Mouse (Mus musculus) heart, embryonic 16.5 days (tissue): Measurements from ENCODE around the gene Pih1d1. TPM values are rescaled to one million over a fixed set of nuclear protein-coding genes. Genes with fewer than 3 reads are reported as not detected.
"Not testable (repeated sequence)": the region's sequence is repeated elsewhere in the genome, so short reads cannot be mapped to it uniquely, and the experiment has no call there.

Experiments used
- ATAC-seq: fragments of 200-750 bp; cut with Nextera tagmentation; replicated peaks from 2 replicates; pipeline ENCODE4 v1.8.0; 2017; ENCODE audit warnings: moderate number of reproducible peaks; ENCODE audit not compliant: insufficient read depth, low FRiP score; ENCODE audit errors: extremely low read depth
- H3K27ac ChIP-seq: fragments of 300-500 bp; sonication (generic); 2 replicates; pipeline ENCODE4 v1.5.1; 2014; ENCODE audit warnings: mild to moderate bottlenecking, low read length, control low read depth, moderate library complexity
- H3K27me3 ChIP-seq: fragments of 300-500 bp; sonication (generic); 2 replicates; pipeline ENCODE4 v1.6.1; 2014; ENCODE audit warnings: low read length, mixed read lengths; ENCODE audit not compliant: control insufficient read depth, insufficient read depth
- H3K36me3 ChIP-seq: fragments of 300-500 bp; sonication (generic); 2 replicates; pipeline ENCODE4 v1.6.1; 2014; ENCODE audit not compliant: control insufficient read depth, insufficient read depth
- H3K4me1 ChIP-seq: fragments of 300-500 bp; sonication (generic); 2 replicates; pipeline ENCODE4 v1.6.1; 2014; ENCODE audit warnings: low read length, mixed read lengths; ENCODE audit not compliant: control insufficient read depth, insufficient read depth
- H3K4me2 ChIP-seq: fragments of 300-500 bp; sonication (generic); 2 replicates; pipeline ENCODE4 v1.6.1; 2014; ENCODE audit warnings: low read depth, mild to moderate bottlenecking, control low read depth, low read length
- H3K4me3 ChIP-seq: fragments of 300-500 bp; sonication (generic); 2 replicates; pipeline ENCODE4 v1.5.1; 2014; ENCODE audit warnings: mild to moderate bottlenecking, control low read depth, low read length
- H3K9ac ChIP-seq: fragments of 300-500 bp; sonication (generic); 2 replicates; pipeline ENCODE4 v1.6.1; 2014; ENCODE audit warnings: low read length, control low read depth
- H3K9me3 ChIP-seq: fragments of 300-500 bp; sonication (generic); replicated peaks from 2 replicates; pipeline ENCODE4 v1.6.1; 2016; ENCODE audit warnings: low read length; ENCODE audit not compliant: control insufficient read depth
- WGBS: fragments of 180-500 bp; shearing (Covaris S2); extraction: QIAGEN DNeasy Blood & Tissue Kit; methylation state at CpG from one replicate; pipeline ENCODE4 v1.1.7; 2014; 5-methylcytosine and 5-hydroxymethylcytosine counted together
- polyA plus RNA-seq: library from polyadenylated mRNA; unstranded; fragments of >200 nt; fragmentation: Nextera tagmentation; extraction: Ambion mirVana; gene quantifications from 2 replicates; pipeline ENCODE4 v1.2.1, GENCODE M21; 2015

Gene Pih1d1
- 76.8 and 82.5 TPM in 2 replicates for polyA plus RNA-seq

- H3K4me3 ChIP-seq: peak within 1 kb of the TSS; percentile 78
- H3K4me2 ChIP-seq: peak within 1 kb of the TSS; percentile 82
- H3K9ac ChIP-seq: peak within 1 kb of the TSS; percentile 88
- no peaks in the 10 kb centered on the region for H3K27me3 ChIP-seq
- 3% methylated on average over 69 of the region's 69 CpGs for WGBS
- peaks cover 4% of the 10 kb centered on the region for H3K4me1 ChIP-seq
- peak; percentile 95 for ATAC-seq
- peaks cover 5% of the 10 kb centered on the region; the same call in 1 of the 2 replicates for H3K36me3 ChIP-seq
- peak within 1 kb of the TSS; percentile 97 for H3K27ac ChIP-seq
- H3K9me3 ChIP-seq: no peaks in the 10 kb centered on the region
Observed at GRCm38 (mm10) chr7:45154096-45154992, at the start of gene Pih1d1, which contains the start of gene Aldh16a1. Pih1d1 (plus strand) TSS chr7:45154303. Aldh16a1 (minus strand) TSS chr7:45154584.

- H3K4me1 ChIP-seq: peaks cover 16% of the 10 kb centered on the region
- no peak overlapping the region for H3K4me2 ChIP-seq
- 62% methylated on average over 5 of the region's 5 CpGs for WGBS
- H3K27ac ChIP-seq: no peak overlapping the region
- H3K4me3 ChIP-seq: no peak overlapping the region
- no peak overlapping the region for H3K9ac ChIP-seq
- no peaks in the 10 kb centered on the region for H3K9me3 ChIP-seq
- H3K27me3 ChIP-seq: no peaks in the 10 kb centered on the region
- H3K36me3 ChIP-seq: no peaks in the 10 kb centered on the region
- ATAC-seq: no peak
Observed at GRCm38 (mm10) chr7:45104941-45105340, 49.2 kb upstream of the Pih1d1 start.

GRCm38 (mm10) chr7:45105491-45105890 lies 48.6 kb upstream of the Pih1d1 start:
- Histone ChIP-seq H3K27me3 (no peaks in the 10 kb centered on the region), H3K4me2 (no peak overlapping the region), H3K27ac (no peak overlapping the region), H3K9ac (no peak overlapping the region), H3K9me3 (no peaks in the 10 kb centered on the region), H3K4me3 (no peak overlapping the region), H3K4me1 (peaks cover 16% of the 10 kb centered on the region), H3K36me3 (no peaks in the 10 kb centered on the region)
- ATAC-seq: no peak
- WGBS: 77% methylated on average over 8 of the region's 8 CpGs

GRCm38 (mm10) chr7:45106441-45106840 lies 47.7 kb upstream of the Pih1d1 start:
- Histone ChIP-seq H3K36me3 (no peaks in the 10 kb centered on the region), H3K4me1 (peaks cover 16% of the 10 kb centered on the region), H3K4me2 (no peak overlapping the region), H3K4me3 (no peak overlapping the region), H3K27ac (no peak overlapping the region), H3K27me3 (no peaks in the 10 kb centered on the region), H3K9me3 (no peaks in the 10 kb centered on the region), H3K9ac (no peak overlapping the region)
- ATAC-seq: no peak
- 64% methylated on average over 6 of the region's 6 CpGs for WGBS

- H3K36me3 ChIP-seq: no peaks in the 10 kb centered on the region
- ATAC-seq: no peak
- no peak overlapping the region for H3K4me2 ChIP-seq
- H3K9me3 ChIP-seq: no peaks in the 10 kb centered on the region
- H3K4me1 ChIP-seq: peaks cover 16% of the 10 kb centered on the region
- no peak overlapping the region for H3K27ac ChIP-seq
- no peak overlapping the region for H3K9ac ChIP-seq
- H3K4me3 ChIP-seq: no peak overlapping the region
- H3K27me3 ChIP-seq: no peaks in the 10 kb centered on the region
- WGBS: 53% methylated on average over 5 of the region's 5 CpGs
Observed at GRCm38 (mm10) chr7:45107052-45107645, 47.0 kb upstream of the Pih1d1 start.

- H3K4me3 ChIP-seq, H3K9me3 ChIP-seq, ATAC-seq, H3K4me2 ChIP-seq, H3K4me1 ChIP-seq, H3K27me3 ChIP-seq, H3K9ac ChIP-seq, H3K27ac ChIP-seq, H3K36me3 ChIP-seq: not testable (repeated sequence)
- 79% methylated on average over 4 of the region's 4 CpGs for WGBS
Observed at GRCm38 (mm10) chr7:45110089-45110488, 44.0 kb upstream of the Pih1d1 start.

GRCm38 (mm10) chr7:45111940-45112339 lies 42.2 kb upstream of the Pih1d1 start:
- WGBS: 56% methylated on average over 2 of the region's 2 CpGs
- H3K9me3 ChIP-seq: no peaks in the 10 kb centered on the region
- H3K27ac ChIP-seq: no peak overlapping the region
- H3K27me3 ChIP-seq: no peaks in the 10 kb centered on the region
- no peak overlapping the region for H3K4me2 ChIP-seq
- H3K36me3 ChIP-seq: no peaks in the 10 kb centered on the region
- H3K9ac ChIP-seq: no peak overlapping the region
- H3K4me1 ChIP-seq: no peaks in the 10 kb centered on the region; the same call in 1 of the 2 replicates
- ATAC-seq: no peak
- no peak overlapping the region for H3K4me3 ChIP-seq

GRCm38 (mm10) chr7:45112529-45112928 lies 41.6 kb upstream of the Pih1d1 start:
- ATAC-seq: no peak
- no peak overlapping the region for H3K4me2 ChIP-seq
- H3K4me1 ChIP-seq: no peaks in the 10 kb centered on the region; the same call in 1 of the 2 replicates
- WGBS: 49% methylated on average over 3 of the region's 3 CpGs
- no peaks in the 10 kb centered on the region for H3K36me3 ChIP-seq
- no peaks in the 10 kb centered on the region for H3K27me3 ChIP-seq
- H3K4me3 ChIP-seq: no peak overlapping the region
- H3K27ac ChIP-seq: no peak overlapping the region
- H3K9me3 ChIP-seq: no peaks in the 10 kb centered on the region
- H3K9ac ChIP-seq: no peak overlapping the region

GRCm38 (mm10) chr7:45113476-45113875 lies 40.6 kb upstream of the Pih1d1 start:
- Histone ChIP-seq H3K4me3 (no peak overlapping the region), H3K9ac (no peak overlapping the region), H3K27me3 (no peaks in the 10 kb centered on the region), H3K4me1 (no peaks in the 10 kb centered on the region; the same call in 1 of the 2 replicates), H3K4me2 (no peak overlapping the region), H3K27ac (no peak overlapping the region), H3K36me3 (no peaks in the 10 kb centered on the region), H3K9me3 (no peaks in the 10 kb centered on the region)
- WGBS: 30% methylated on average over 2 of the region's 2 CpGs
- ATAC-seq: no peak
